Mouse (Mus musculus) limb, embryonic 11.5 days (tissue): ENCODE results near the gene Olfr1198. TPM values are rescaled to one million over a fixed set of nuclear protein-coding genes. Genes with fewer than 3 reads are reported as not detected.

ENCODE experiments used
- ATAC-seq: fragments of 200-750 bp; cut with Nextera tagmentation; 2 replicates; pipeline ENCODE4 v1.8.0; 2017; ENCODE audit warnings: low read depth; ENCODE audit not compliant: insufficient number of reproducible peaks, low FRiP score, low TSS enrichment
- DNase-seq: peaks from one replicate; pipeline ENCODE4 v3.0.0-alpha.2; 2015; ENCODE audit warnings: low spot score
- H3K27ac ChIP-seq: fragments of 300-500 bp; sonication (generic); replicated peaks from 2 replicates; pipeline ENCODE4 v1.5.1; 2014; ENCODE audit warnings: low read depth, mild to moderate bottlenecking, low read length
- H3K27me3 ChIP-seq: fragments of 300-500 bp; sonication (generic); 2 replicates; pipeline ENCODE4 v1.6.1; 2014; ENCODE audit warnings: mild to moderate bottlenecking, low read length, mixed read lengths; ENCODE audit not compliant: control insufficient read depth, insufficient read depth
- H3K36me3 ChIP-seq: fragments of 300-500 bp; sonication (generic); 2 replicates; pipeline ENCODE4 v1.6.1; 2014; ENCODE audit warnings: mild to moderate bottlenecking, low read length, moderate library complexity, mixed read lengths; ENCODE audit not compliant: control insufficient read depth, insufficient read depth
- H3K4me1 ChIP-seq: fragments of 300-500 bp; sonication (generic); 2 replicates; pipeline ENCODE4 v1.6.1; 2014; ENCODE audit warnings: low read length, mixed read lengths; ENCODE audit not compliant: control insufficient read depth, insufficient read depth
- H3K4me2 ChIP-seq: fragments of 300-500 bp; sonication (generic); 2 replicates; pipeline ENCODE4 v1.6.1; 2014; ENCODE audit warnings: low read depth, mild to moderate bottlenecking, moderate library complexity; ENCODE audit not compliant: severe bottlenecking
- H3K4me3 ChIP-seq: fragments of 300-500 bp; sonication (generic); 2 replicates; pipeline ENCODE4 v1.5.1; 2014; ENCODE audit warnings: low read depth, low read length
- H3K9ac ChIP-seq: fragments of 300-500 bp; sonication (generic); 2 replicates; pipeline ENCODE4 v1.6.1; 2014; ENCODE audit warnings: mild to moderate bottlenecking, low read length
- H3K9me3 ChIP-seq: fragments of 300-500 bp; sonication (generic); 2 replicates; pipeline ENCODE4 v1.6.1; 2016; ENCODE audit warnings: low read length; ENCODE audit not compliant: control insufficient read depth
- WGBS: fragments of 180-500 bp; shearing (Covaris S2); extraction: QIAGEN DNeasy Blood & Tissue Kit; methylation state at CpG from one replicate; pipeline ENCODE4 v1.1.7; 2014; 5-methylcytosine and 5-hydroxymethylcytosine counted together
- polyA plus RNA-seq: library from polyadenylated mRNA; unstranded; fragments of >200 nt; fragmentation: Nextera tagmentation; extraction: Ambion mirVana; gene quantifications from 2 replicates; pipeline ENCODE4 v1.2.1, GENCODE M21; 2014

The Olfr1198 gene
- not detected in 2 replicates for polyA plus RNA-seq

DNA sequence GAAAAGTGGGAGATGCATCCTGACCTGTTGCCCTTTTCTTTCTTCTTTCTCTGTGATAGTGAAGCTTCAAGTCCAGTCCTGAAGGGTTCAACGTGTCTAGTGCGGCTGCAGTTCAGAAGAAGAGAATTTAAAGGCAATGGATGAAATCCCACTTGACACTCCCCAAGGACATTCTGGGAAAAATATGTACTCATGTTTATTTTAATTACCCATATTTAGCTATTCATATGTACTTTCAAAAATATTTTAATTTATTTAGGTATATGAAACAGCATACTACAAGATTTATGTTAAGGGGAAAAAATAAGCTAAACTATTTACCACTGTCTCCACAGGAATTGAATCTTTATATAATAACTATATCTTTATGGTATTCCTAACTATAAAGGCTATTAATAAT is at the start of gene Olfr1198:
Gene Olfr1198 (minus strand): TSS at position 101 of the 400 bp plus-strand sequence.
- Histone ChIP-seq H3K9me3 (no peaks in the 10 kb centered on the region), H3K9ac (no peak within 1 kb of the TSS), H3K27ac (no peak within 1 kb of the TSS), H3K27me3 (no peaks in the 10 kb centered on the region), H3K4me2 (no peak within 1 kb of the TSS), H3K4me1 (no peaks in the 10 kb centered on the region), H3K4me3 (no peak within 1 kb of the TSS), H3K36me3 (no peaks in the 10 kb centered on the region)
- ATAC-seq, result no peak
- 85% methylated on average over 2 of the region's 2 CpGs for WGBS
- DNase-seq, result no peak

DNA sequence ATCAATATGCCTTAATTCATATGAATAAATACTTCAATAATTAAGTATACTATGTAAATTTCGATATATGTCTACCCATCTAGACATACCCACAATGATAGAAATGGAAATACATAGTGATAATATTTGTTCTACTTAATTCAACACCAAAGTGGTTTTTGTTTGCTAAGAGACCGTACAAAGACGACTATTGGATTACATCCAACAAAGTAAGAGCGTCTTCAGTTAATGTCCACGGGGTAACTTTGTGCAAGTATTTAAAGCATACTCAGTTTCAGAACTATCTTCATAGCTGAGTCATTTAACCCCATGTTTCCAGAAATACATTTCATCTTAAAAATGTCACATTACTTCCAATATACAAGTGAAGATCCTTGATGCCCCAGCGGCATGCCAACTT is 41.6 kb upstream of the Olfr1198 start, which contains the start of gene Olfr1201:
Gene Olfr1201 (plus strand): TSS at position 301 of the 400 bp plus-strand sequence.
- Histone ChIP-seq H3K27ac (no peak within 1 kb of the TSS), H3K4me3 (no peak within 1 kb of the TSS), H3K27me3 (no peaks in the 10 kb centered on the region), H3K9ac (no peak within 1 kb of the TSS), H3K4me1 (no peaks in the 10 kb centered on the region), H3K9me3 (no peaks in the 10 kb centered on the region), H3K36me3 (no peaks in the 10 kb centered on the region), H3K4me2 (no peak within 1 kb of the TSS)
- 89% methylated on average over 6 of the region's 6 CpGs for WGBS
- DNase-seq (no peak), ATAC-seq (no peak)

DNA sequence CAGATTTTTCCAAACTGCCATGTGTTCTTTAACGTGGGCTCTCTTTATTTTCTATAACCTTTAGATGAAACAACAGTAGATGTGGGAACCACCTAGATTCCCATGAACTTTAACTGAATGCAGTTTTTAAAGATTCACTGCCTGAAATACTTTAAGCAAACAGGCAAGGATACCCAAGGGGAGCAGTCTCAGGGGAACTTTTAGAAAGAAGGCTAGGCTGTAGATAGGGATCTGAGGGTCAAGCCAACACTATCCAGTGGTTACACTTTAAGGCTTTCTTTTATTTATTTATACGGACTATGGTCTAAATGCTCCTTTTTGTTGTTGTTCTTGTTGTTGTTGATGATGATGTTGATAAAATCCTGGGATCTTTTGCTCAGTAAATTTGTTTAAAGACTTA is 19.2 kb upstream of the Olfr1198 start, which contains the start of gene Olfr1200:
Gene Olfr1200 (minus strand): TSS at position 101 of the 400 bp plus-strand sequence.
- Histone ChIP-seq H3K9ac (no peak within 1 kb of the TSS), H3K4me2 (no peak within 1 kb of the TSS), H3K4me1 (no peaks in the 10 kb centered on the region), H3K27ac (no peak within 1 kb of the TSS), H3K4me3 (no peak within 1 kb of the TSS), H3K9me3 (no peaks in the 10 kb centered on the region), H3K36me3 (no peaks in the 10 kb centered on the region), H3K27me3 (no peaks in the 10 kb centered on the region)
- DNase-seq (no peak), ATAC-seq (no peak)
- 81% methylated on average over 2 of the region's 2 CpGs for WGBS

DNA sequence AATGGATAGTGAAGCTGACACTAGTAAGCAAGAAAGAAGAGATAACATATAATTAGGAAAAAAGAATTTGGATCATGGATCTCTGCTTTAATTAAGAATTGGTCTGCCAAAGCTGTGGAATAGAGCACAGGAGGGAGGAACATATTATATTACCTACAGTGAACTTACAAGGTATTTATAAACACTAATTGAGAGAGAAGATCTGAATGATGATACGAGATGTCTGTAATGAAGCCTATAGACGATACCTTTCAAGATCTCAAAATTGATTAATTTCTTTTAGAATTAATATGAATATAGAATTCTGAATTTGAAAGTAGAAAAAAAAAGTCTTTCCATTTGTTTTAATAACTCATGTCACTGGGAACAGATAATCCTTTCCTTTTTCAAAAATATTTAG is 9.2 kb upstream of the Olfr1198 start, which contains the start of gene Olfr1199:
Gene Olfr1199 (minus strand): TSS at position 101 of the 400 bp plus-strand sequence.
- Histone ChIP-seq H3K4me3 (no peak within 1 kb of the TSS), H3K27me3 (no peaks in the 10 kb centered on the region), H3K27ac (no peak within 1 kb of the TSS), H3K36me3 (no peaks in the 10 kb centered on the region), H3K9ac (no peak within 1 kb of the TSS), H3K4me2 (no peak within 1 kb of the TSS), H3K4me1 (no peaks in the 10 kb centered on the region), H3K9me3 (no peaks in the 10 kb centered on the region)
- ATAC-seq (no peak), DNase-seq (no peak)
- WGBS, result 92% methylated on average over 2 of the region's 2 CpGs

DNA sequence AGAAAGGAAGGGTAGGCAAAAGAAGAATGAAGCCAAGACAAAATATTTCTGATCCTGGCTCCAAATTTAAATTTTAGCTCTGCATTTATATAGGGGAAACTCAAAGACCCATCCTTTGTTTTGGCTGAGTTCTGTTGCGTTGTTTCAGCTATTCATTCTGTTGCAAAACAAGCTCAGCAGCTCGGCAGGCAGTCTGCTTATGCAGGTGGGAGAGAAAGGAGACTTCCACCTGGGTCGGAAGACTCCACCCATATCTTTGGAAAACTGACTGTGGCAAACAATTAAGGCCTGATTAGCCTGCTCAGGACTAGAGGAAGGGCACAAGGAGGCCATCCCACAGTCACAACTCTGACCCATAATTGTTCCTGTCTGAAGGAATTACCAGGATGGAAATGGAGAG is 7.8 kb downstream of the Olfr1198 start:
- 81% methylated on average over 3 of the region's 3 CpGs for WGBS
- ATAC-seq, result no peak
- no peaks in the 10 kb centered on the region for H3K36me3 ChIP-seq

DNA sequence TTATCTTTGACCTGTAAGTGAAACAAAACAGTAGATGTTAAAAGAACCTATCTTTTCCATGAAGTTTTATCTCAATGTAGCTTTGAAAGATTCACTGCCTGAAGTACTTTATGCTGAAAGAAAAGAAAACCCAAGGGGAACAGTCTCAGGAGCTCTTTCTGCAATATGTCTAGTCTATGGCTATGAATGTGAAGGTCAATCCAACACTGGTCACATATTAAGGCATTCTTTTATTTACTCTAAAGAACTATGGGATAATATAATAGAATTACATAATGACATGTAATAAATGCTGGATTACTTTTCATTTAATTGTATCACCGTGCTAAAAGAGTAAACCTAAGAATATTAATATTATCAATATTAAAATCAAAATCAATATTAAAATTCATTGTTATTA is 18.9 kb downstream of the Olfr1198 start, which contains the start of gene Olfr1197:
Gene Olfr1197 (minus strand): TSS at position 101 of the 400 bp plus-strand sequence.
- no peak for DNase-seq
- no peaks in the 10 kb centered on the region for H3K9me3 ChIP-seq
- no peaks in the 10 kb centered on the region for H3K4me1 ChIP-seq
- no peaks in the 10 kb centered on the region for H3K27me3 ChIP-seq
- H3K27ac ChIP-seq, result no peak within 1 kb of the TSS
- 91% methylated on average over 1 of the region's 1 CpGs for WGBS
- ATAC-seq, result no peak
- H3K9ac ChIP-seq, result no peak within 1 kb of the TSS
- H3K4me3 ChIP-seq, result no peak within 1 kb of the TSS
- no peak within 1 kb of the TSS for H3K4me2 ChIP-seq
- no peaks in the 10 kb centered on the region for H3K36me3 ChIP-seq

More for the DNA sequence above, 7.8 kb downstream of the Olfr1198 start:
- H3K4me2 ChIP-seq, result no peak overlapping the region
- no peaks in the 10 kb centered on the region for H3K9me3 ChIP-seq
- no peak overlapping the region for H3K27ac ChIP-seq
- no peaks in the 10 kb centered on the region for H3K27me3 ChIP-seq
- H3K4me3 ChIP-seq, result no peak overlapping the region
- no peaks in the 10 kb centered on the region for H3K4me1 ChIP-seq
- no peak for DNase-seq
- no peak overlapping the region for H3K9ac ChIP-seq

DNA sequence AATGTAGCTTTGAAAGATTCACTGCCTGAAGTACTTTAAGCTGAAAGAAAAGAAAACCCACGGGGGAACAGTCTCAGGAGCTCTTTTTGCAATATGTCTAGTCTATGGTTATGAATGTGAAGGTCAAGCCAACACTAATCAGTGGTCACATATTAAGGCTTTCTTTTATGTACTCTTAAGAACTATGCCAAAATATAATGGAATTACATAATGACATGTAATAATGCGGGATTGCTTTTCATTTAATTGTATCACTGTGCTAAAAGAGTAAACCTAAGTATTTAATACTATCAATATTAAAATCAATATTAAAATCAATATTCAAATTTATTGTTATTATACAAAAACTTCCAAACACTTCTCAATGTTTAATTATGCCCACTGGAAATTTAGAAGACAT is 46.7 kb downstream of the Olfr1198 start, which contains the start of gene Olfr1196:
Gene Olfr1196 (minus strand): TSS at position 101 of the 400 bp plus-strand sequence.
- H3K4me2 ChIP-seq, result no peak within 1 kb of the TSS
- no peaks in the 10 kb centered on the region for H3K36me3 ChIP-seq
- DNase-seq (no peak), ATAC-seq (no peak)
- no peak within 1 kb of the TSS for H3K4me3 ChIP-seq
- no peak within 1 kb of the TSS for H3K9ac ChIP-seq
- H3K27ac ChIP-seq, result no peak within 1 kb of the TSS
- H3K4me1 ChIP-seq, result no peaks in the 10 kb centered on the region
- WGBS, result 86% methylated on average over 2 of the region's 2 CpGs
- H3K27me3 ChIP-seq, result no peaks in the 10 kb centered on the region
- no peaks in the 10 kb centered on the region for H3K9me3 ChIP-seq
